Mouse (Mus musculus) hindbrain, embryonic 14.5 days (tissue): ENCODE measurements around the gene Napb. TPM values are rescaled to one million over a fixed set of nuclear protein-coding genes. Genes with fewer than 3 reads are reported as not detected.

ENCODE experiments used
- ATAC-seq: fragments of 200-750 bp; cut with Nextera tagmentation; 2 replicates; pipeline ENCODE4 v1.8.0; 2017; ENCODE audit warnings: moderate number of reproducible peaks, mild to moderate bottlenecking, moderate TSS enrichment, moderate library complexity; ENCODE audit not compliant: low FRiP score
- DNase-seq: peaks from one replicate; pipeline ENCODE4 v3.0.0-alpha.2; 2015; ENCODE audit warnings: low spot score
- H3K27ac ChIP-seq: fragments of 300-500 bp; sonication (generic); 2 replicates; pipeline ENCODE4 v1.5.1; 2014; ENCODE audit warnings: mild to moderate bottlenecking, moderate library complexity
- H3K27me3 ChIP-seq: fragments of 300-500 bp; sonication (generic); 2 replicates; pipeline ENCODE4 v1.6.1; 2014; ENCODE audit warnings: mild to moderate bottlenecking, low read length, mixed read lengths; ENCODE audit not compliant: control insufficient read depth, insufficient read depth
- H3K36me3 ChIP-seq: fragments of 300-500 bp; sonication (generic); replicated peaks from 2 replicates; pipeline ENCODE4 v1.6.1; 2014; ENCODE audit not compliant: control insufficient read depth, insufficient read depth
- H3K4me1 ChIP-seq: fragments of 300-500 bp; sonication (generic); replicated peaks from 2 replicates; pipeline ENCODE4 v1.6.1; 2014; ENCODE audit warnings: antibody characterized with exemption, low read length, mixed read lengths; ENCODE audit not compliant: control insufficient read depth, insufficient read depth
- H3K4me2 ChIP-seq: fragments of 300-500 bp; sonication (generic); replicated peaks from 2 replicates; pipeline ENCODE4 v1.6.1; 2014; ENCODE audit warnings: mild to moderate bottlenecking, moderate library complexity
- H3K4me3 ChIP-seq: fragments of 300-500 bp; sonication (generic); replicated peaks from 2 replicates; pipeline ENCODE4 v1.5.1; 2014; ENCODE audit warnings: mild to moderate bottlenecking, low read length
- H3K9ac ChIP-seq: fragments of 300-500 bp; sonication (generic); 2 replicates; pipeline ENCODE4 v1.6.1; 2014
- H3K9me3 ChIP-seq: fragments of 300-500 bp; sonication (generic); 2 replicates; pipeline ENCODE4 v1.6.1; 2016; ENCODE audit warnings: low read length; ENCODE audit not compliant: control insufficient read depth
- WGBS: fragments of 180-500 bp; shearing (Covaris S2); extraction: QIAGEN DNeasy Blood & Tissue Kit; methylation state at CpG from one replicate; pipeline ENCODE4 v1.1.7; 2014; 5-methylcytosine and 5-hydroxymethylcytosine counted together
- polyA plus RNA-seq: library from polyadenylated mRNA; unstranded; fragments of >200 nt; fragmentation: Nextera tagmentation; extraction: Ambion mirVana; gene quantifications from 2 replicates; pipeline ENCODE4 v1.2.1, GENCODE M21; 2014

The Napb gene
- polyA plus RNA-seq, 1 experiment from 2014 or later, result 94.1 TPM

DNA sequence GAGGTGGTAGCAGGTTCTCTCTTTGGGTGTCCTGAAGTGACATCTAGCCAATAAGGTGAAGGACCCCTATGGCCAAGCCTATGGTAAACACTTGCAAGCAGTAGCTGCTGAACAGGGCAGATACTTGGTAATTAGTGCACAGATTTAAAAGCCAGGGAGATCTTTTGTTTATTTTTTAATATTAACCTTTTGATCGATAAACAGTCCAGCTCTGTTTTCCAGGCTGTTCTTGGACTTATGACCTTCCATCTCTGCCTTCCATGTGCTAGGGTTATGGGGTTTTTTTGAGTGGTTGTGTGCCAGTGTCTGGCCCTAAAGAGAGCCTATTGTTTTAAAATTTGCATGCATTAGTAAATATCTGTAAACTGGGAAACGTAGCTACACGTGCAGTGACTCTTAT lies 42.0 kb downstream of the Napb start:
- ATAC-seq (no peak), DNase-seq (no peak)
- Histone ChIP-seq H3K9me3 (no peaks in the 10 kb centered on the region), H3K27ac (no peak overlapping the region), H3K27me3 (no peaks in the 10 kb centered on the region), H3K36me3 (peaks cover 83% of the 10 kb centered on the region), H3K4me2 (no peak overlapping the region), H3K9ac (no peak overlapping the region), H3K4me1 (no peaks in the 10 kb centered on the region), H3K4me3 (no peak overlapping the region)
- WGBS, result 93% methylated on average over 3 of the region's 3 CpGs

DNA sequence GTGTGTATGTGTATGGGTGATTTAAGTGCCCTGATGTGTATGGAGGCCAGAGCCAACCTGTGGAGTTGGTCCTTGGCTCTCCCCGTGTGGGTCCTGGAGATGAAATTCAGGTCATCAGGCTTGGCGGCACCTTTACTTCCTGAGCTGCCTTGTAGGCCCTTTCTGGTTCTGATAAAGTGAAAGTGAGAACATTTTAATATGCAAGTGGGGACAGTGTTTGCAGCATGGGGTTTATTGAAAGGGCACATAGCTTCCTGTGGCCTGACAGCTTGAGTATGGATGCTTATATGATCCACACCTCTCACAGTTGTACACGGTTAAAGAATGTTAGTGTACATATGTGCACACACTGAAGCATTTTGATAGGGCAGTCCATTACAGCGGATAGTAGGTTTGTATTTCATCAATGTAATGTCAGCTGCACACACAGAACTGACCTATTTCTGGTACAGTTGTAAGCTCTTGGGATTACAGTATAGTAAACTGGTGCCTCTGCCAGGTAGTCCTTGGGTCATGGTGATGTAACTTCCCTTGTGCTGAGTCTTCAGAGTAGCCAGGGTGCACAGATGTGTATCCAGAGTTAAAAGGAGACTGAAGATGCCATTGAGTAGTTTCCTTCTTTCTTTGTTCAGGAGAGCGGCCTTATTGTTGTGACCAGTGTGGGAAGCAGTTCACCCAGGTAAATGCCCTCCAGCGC lies 42.7 kb downstream of the Napb start:
- Histone ChIP-seq H3K27me3 (no peaks in the 10 kb centered on the region), H3K4me3 (no peak overlapping the region), H3K9me3 (no peaks in the 10 kb centered on the region), H3K27ac (no peak overlapping the region), H3K4me1 (no peaks in the 10 kb centered on the region), H3K36me3 (peaks cover 86% of the 10 kb centered on the region), H3K4me2 (no peak overlapping the region), H3K9ac (no peak overlapping the region)
- ATAC-seq, result no peak
- 98% methylated on average over 6 of the region's 6 CpGs for WGBS
- DNase-seq, result no peak

DNA sequence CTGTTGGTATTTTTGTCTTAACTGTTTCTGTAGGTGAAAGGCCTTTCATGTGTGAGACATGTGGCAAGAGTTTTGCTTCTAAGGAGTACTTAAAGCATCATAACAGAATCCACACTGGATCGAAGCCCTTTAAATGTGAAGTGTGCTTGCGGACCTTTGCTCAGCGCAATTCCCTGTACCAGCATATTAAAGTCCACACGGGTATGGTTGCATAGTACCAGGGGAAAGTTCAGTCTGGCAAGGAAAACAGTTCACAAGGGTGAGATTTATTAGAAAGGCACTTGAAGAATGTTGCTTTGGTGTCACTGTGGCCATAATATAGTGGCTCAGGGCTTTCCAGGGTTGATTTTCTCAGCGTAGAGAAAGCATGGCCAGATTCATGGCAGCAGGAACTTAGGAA lies 44.3 kb downstream of the Napb start:
- H3K4me3 ChIP-seq, result no peak overlapping the region
- ATAC-seq, result no peak
- no peaks in the 10 kb centered on the region for H3K9me3 ChIP-seq
- no peak overlapping the region for H3K4me2 ChIP-seq
- 96% methylated on average over 5 of the region's 5 CpGs for WGBS
- H3K27ac ChIP-seq, result no peak overlapping the region
- DNase-seq, result no peak
- H3K27me3 ChIP-seq, result no peaks in the 10 kb centered on the region
- no peaks in the 10 kb centered on the region for H3K4me1 ChIP-seq
- H3K36me3 ChIP-seq, result peaks cover 82% of the 10 kb centered on the region
- no peak overlapping the region for H3K9ac ChIP-seq

GRCm38 (mm10) chr2:148686862-148687261 lies 45.4 kb downstream of the Napb start:
- no peaks in the 10 kb centered on the region for H3K27me3 ChIP-seq
- no peak for ATAC-seq
- no peak overlapping the region for H3K4me3 ChIP-seq
- no peak overlapping the region for H3K4me2 ChIP-seq
- 100% methylated on average over 1 of the region's 1 CpGs for WGBS
- no peaks in the 10 kb centered on the region for H3K9me3 ChIP-seq
- H3K27ac ChIP-seq, result no peak overlapping the region
- H3K36me3 ChIP-seq, result peaks cover 73% of the 10 kb centered on the region
- H3K9ac ChIP-seq, result no peak overlapping the region
- DNase-seq, result no peak
- peaks cover 7% of the 10 kb centered on the region for H3K4me1 ChIP-seq

GRCm38 (mm10) chr2:148685709-148686108 lies 46.6 kb downstream of the Napb start:
- ATAC-seq (no peak), DNase-seq (no peak)
- H3K9me3 ChIP-seq, result no peaks in the 10 kb centered on the region
- peaks cover 62% of the 10 kb centered on the region for H3K36me3 ChIP-seq
- H3K27ac ChIP-seq, result no peak overlapping the region
- 93% methylated on average over 3 of the region's 3 CpGs for WGBS
- H3K9ac ChIP-seq, result no peak overlapping the region
- H3K4me1 ChIP-seq, result peaks cover 13% of the 10 kb centered on the region
- no peak overlapping the region for H3K4me3 ChIP-seq
- H3K27me3 ChIP-seq, result no peaks in the 10 kb centered on the region
- no peak overlapping the region for H3K4me2 ChIP-seq

- no peak for ATAC-seq
- no peaks in the 10 kb centered on the region for H3K9me3 ChIP-seq
- H3K9ac ChIP-seq, result no peak overlapping the region
- 100% methylated on average over 2 of the region's 2 CpGs for WGBS
- no peak for DNase-seq
- H3K27ac ChIP-seq, result no peak overlapping the region
- no peak overlapping the region for H3K4me3 ChIP-seq
- peaks cover 54% of the 10 kb centered on the region for H3K36me3 ChIP-seq
- no peak overlapping the region for H3K4me2 ChIP-seq
- no peaks in the 10 kb centered on the region for H3K27me3 ChIP-seq
- peaks cover 18% of the 10 kb centered on the region for H3K4me1 ChIP-seq
Measured at GRCm38 (mm10) chr2:148684972-148685371, 47.3 kb downstream of the Napb start.

GRCm38 (mm10) chr2:148683031-148683430 lies 49.2 kb downstream of the Napb start:
- Histone ChIP-seq H3K36me3 (peaks cover 41% of the 10 kb centered on the region), H3K9ac (no peak overlapping the region), H3K4me3 (no peak overlapping the region), H3K9me3 (no peaks in the 10 kb centered on the region), H3K4me1 (peaks cover 35% of the 10 kb centered on the region), H3K27ac (no peak overlapping the region), H3K27me3 (no peaks in the 10 kb centered on the region), H3K4me2 (no peak overlapping the region)
- 100% methylated on average over 1 of the region's 1 CpGs for WGBS
- no peak for DNase-seq
- ATAC-seq, result no peak

- ATAC-seq (peak; percentile 53), DNase-seq (peak; percentile 29)
- peaks cover 28% of the 10 kb centered on the region for H3K36me3 ChIP-seq
- peaks cover 43% of the 10 kb centered on the region for H3K4me1 ChIP-seq
- H3K4me3 ChIP-seq, result peak overlapping the region; percentile 70
- H3K9me3 ChIP-seq, result no peaks in the 10 kb centered on the region
- peak overlapping the region; percentile 71 for H3K27ac ChIP-seq
- 9% methylated on average over 17 of the region's 17 CpGs for WGBS
- H3K9ac ChIP-seq, result peak overlapping the region; percentile 86
- no peaks in the 10 kb centered on the region for H3K27me3 ChIP-seq
- peak overlapping the region; percentile 93 for H3K4me2 ChIP-seq
Measured at GRCm38 (mm10) chr2:148681461-148681891, 50.8 kb downstream of the Napb start.

- Histone ChIP-seq H3K4me3 (peak within 1 kb of the TSS; percentile 70), H3K36me3 (peaks cover 30% of the 10 kb centered on the region), H3K4me1 (peaks cover 43% of the 10 kb centered on the region), H3K27ac (peak within 1 kb of the TSS; percentile 85), H3K27me3 (no peaks in the 10 kb centered on the region), H3K4me2 (peak within 1 kb of the TSS; percentile 93), H3K9ac (peak within 1 kb of the TSS; percentile 86), H3K9me3 (no peaks in the 10 kb centered on the region)
- DNase-seq (peak; percentile 100), ATAC-seq (peak; percentile 94)
- WGBS, result under 1% methylated on average over 39 of the region's 39 CpGs
Measured at GRCm38 (mm10) chr2:148680775-148681291, 51.4 kb downstream of the Napb start, which contains the start of gene Gzf1. Gene Gzf1, plus strand, starts transcription at chr2:148681023.
